Mouse (Mus musculus) limb, embryonic 11.5 days (tissue): ENCODE data around the gene Dffb. TPM values are rescaled to one million over a fixed set of nuclear protein-coding genes. Genes with fewer than 3 reads are reported as not detected.
A peak's percentile ranks its signal among the peaks of the same experiment; 100 is the strongest.

ENCODE experiments used
- ATAC-seq: fragments of 200-750 bp; cut with Nextera tagmentation; 2 replicates; pipeline ENCODE4 v1.8.0; 2017; ENCODE audit warnings: low read depth; ENCODE audit not compliant: insufficient number of reproducible peaks, low FRiP score, low TSS enrichment
- DNase-seq: peaks from one replicate; pipeline ENCODE4 v3.0.0-alpha.2; 2015; ENCODE audit warnings: low spot score
- H3K27ac ChIP-seq: fragments of 300-500 bp; sonication (generic); replicated peaks from 2 replicates; pipeline ENCODE4 v1.5.1; 2014; ENCODE audit warnings: low read depth, mild to moderate bottlenecking, low read length
- H3K27me3 ChIP-seq: fragments of 300-500 bp; sonication (generic); 2 replicates; pipeline ENCODE4 v1.6.1; 2014; ENCODE audit warnings: mild to moderate bottlenecking, low read length, mixed read lengths; ENCODE audit not compliant: control insufficient read depth, insufficient read depth
- H3K36me3 ChIP-seq: fragments of 300-500 bp; sonication (generic); 2 replicates; pipeline ENCODE4 v1.6.1; 2014; ENCODE audit warnings: mild to moderate bottlenecking, low read length, moderate library complexity, mixed read lengths; ENCODE audit not compliant: control insufficient read depth, insufficient read depth
- H3K4me1 ChIP-seq: fragments of 300-500 bp; sonication (generic); 2 replicates; pipeline ENCODE4 v1.6.1; 2014; ENCODE audit warnings: low read length, mixed read lengths; ENCODE audit not compliant: control insufficient read depth, insufficient read depth
- H3K4me2 ChIP-seq: fragments of 300-500 bp; sonication (generic); 2 replicates; pipeline ENCODE4 v1.6.1; 2014; ENCODE audit warnings: low read depth, mild to moderate bottlenecking, moderate library complexity; ENCODE audit not compliant: severe bottlenecking
- H3K4me3 ChIP-seq: fragments of 300-500 bp; sonication (generic); 2 replicates; pipeline ENCODE4 v1.5.1; 2014; ENCODE audit warnings: low read depth, low read length
- H3K9ac ChIP-seq: fragments of 300-500 bp; sonication (generic); 2 replicates; pipeline ENCODE4 v1.6.1; 2014; ENCODE audit warnings: mild to moderate bottlenecking, low read length
- H3K9me3 ChIP-seq: fragments of 300-500 bp; sonication (generic); 2 replicates; pipeline ENCODE4 v1.6.1; 2016; ENCODE audit warnings: low read length; ENCODE audit not compliant: control insufficient read depth
- WGBS: fragments of 180-500 bp; shearing (Covaris S2); extraction: QIAGEN DNeasy Blood & Tissue Kit; methylation state at CpG from one replicate; pipeline ENCODE4 v1.1.7; 2014; 5-methylcytosine and 5-hydroxymethylcytosine counted together
- polyA plus RNA-seq: library from polyadenylated mRNA; unstranded; fragments of >200 nt; fragmentation: Nextera tagmentation; extraction: Ambion mirVana; gene quantifications from 2 replicates; pipeline ENCODE4 v1.2.1, GENCODE M21; 2014

Gene Dffb
- polyA plus RNA-seq, 1 experiment from 2014 or later = 14.1 TPM

- no peaks in the 10 kb centered on the region for H3K9me3 ChIP-seq
- no peak for ATAC-seq
- H3K27me3 ChIP-seq = no peaks in the 10 kb centered on the region
- H3K27ac ChIP-seq = no peak overlapping the region
- H3K4me3 ChIP-seq = no peak overlapping the region
- H3K9ac ChIP-seq = no peak overlapping the region
- H3K36me3 ChIP-seq = peaks cover 16% of the 10 kb centered on the region; the same call in 1 of the 2 replicates
- WGBS = 97% methylated on average over 11 of the region's 11 CpGs
- peaks cover 4% of the 10 kb centered on the region; the same call in 1 of the 2 replicates for H3K4me1 ChIP-seq
- H3K4me2 ChIP-seq = no peak overlapping the region
- no peak for DNase-seq
Measured at GRCm38 (mm10) chr4:153980470-153980869, 5.5 kb upstream of the Dffb start.

- Histone ChIP-seq H3K27ac (no peak overlapping the region), H3K4me3 (no peak overlapping the region), H3K36me3 (peaks cover 5% of the 10 kb centered on the region; the same call in 1 of the 2 replicates), H3K4me2 (no peak overlapping the region), H3K9ac (no peak overlapping the region), H3K9me3 (no peaks in the 10 kb centered on the region), H3K27me3 (no peaks in the 10 kb centered on the region), H3K4me1 (peaks cover 4% of the 10 kb centered on the region; the same call in 1 of the 2 replicates)
- ATAC-seq = no peak
- WGBS = 95% methylated on average over 10 of the region's 10 CpGs
- no peak for DNase-seq
Measured at GRCm38 (mm10) chr4:153979243-153979642, 4.3 kb upstream of the Dffb start.

- no peak for ATAC-seq
- DNase-seq = no peak
- Histone ChIP-seq H3K27me3 (no peaks in the 10 kb centered on the region), H3K9me3 (no peaks in the 10 kb centered on the region), H3K4me3 (peak overlapping the region; percentile 69), H3K9ac (peak overlapping the region; percentile 44; the same call in 1 of the 2 replicates), H3K4me1 (peaks cover 4% of the 10 kb centered on the region; the same call in 1 of the 2 replicates), H3K27ac (no peak overlapping the region), H3K4me2 (peak overlapping the region; percentile 92), H3K36me3 (peaks cover 3% of the 10 kb centered on the region; the same call in 1 of the 2 replicates)
- 51% methylated on average over 6 of the region's 6 CpGs for WGBS
Measured at GRCm38 (mm10) chr4:153975768-153976167, 842 bp upstream of the Dffb start.

GRCm38 (mm10) chr4:153975292-153975662 is 351 bp upstream of the Dffb start:
- Histone ChIP-seq H3K4me1 (peaks cover 4% of the 10 kb centered on the region; the same call in 1 of the 2 replicates), H3K9ac (peak overlapping the region; percentile 73), H3K9me3 (no peaks in the 10 kb centered on the region), H3K27ac (no peak overlapping the region), H3K4me2 (peak overlapping the region; percentile 92), H3K27me3 (no peaks in the 10 kb centered on the region), H3K4me3 (peak overlapping the region; percentile 69), H3K36me3 (peaks cover 3% of the 10 kb centered on the region; the same call in 1 of the 2 replicates)
- ATAC-seq (peak; percentile 69), DNase-seq (no peak)
- WGBS = under 1% methylated on average over 32 of the region's 33 CpGs

- H3K36me3 ChIP-seq = peaks cover 12% of the 10 kb centered on the region
- no peak overlapping the region for H3K27ac ChIP-seq
- DNase-seq = no peak
- H3K4me1 ChIP-seq = no peaks in the 10 kb centered on the region
- no peak for ATAC-seq
- H3K4me3 ChIP-seq = no peak overlapping the region
- WGBS = 87% methylated on average over 2 of the region's 2 CpGs
- H3K9me3 ChIP-seq = no peaks in the 10 kb centered on the region
- H3K27me3 ChIP-seq = no peaks in the 10 kb centered on the region
- H3K4me2 ChIP-seq = no peak overlapping the region
- H3K9ac ChIP-seq = no peak overlapping the region
Measured at GRCm38 (mm10) chr4:153968063-153968462, 6.9 kb downstream of the Dffb start.

GRCm38 (mm10) chr4:153967556-153967955 is 7.4 kb downstream of the Dffb start:
- DNase-seq = no peak
- no peaks in the 10 kb centered on the region for H3K27me3 ChIP-seq
- H3K27ac ChIP-seq = no peak overlapping the region
- H3K36me3 ChIP-seq = peaks cover 12% of the 10 kb centered on the region
- H3K4me1 ChIP-seq = no peaks in the 10 kb centered on the region
- ATAC-seq = no peak
- H3K9ac ChIP-seq = no peak overlapping the region
- H3K9me3 ChIP-seq = no peaks in the 10 kb centered on the region
- no peak overlapping the region for H3K4me2 ChIP-seq
- WGBS = 87% methylated on average over 2 of the region's 2 CpGs
- no peak overlapping the region for H3K4me3 ChIP-seq

GRCm38 (mm10) chr4:153966651-153967050 is 8.3 kb downstream of the Dffb start:
- Histone ChIP-seq H3K4me1 (no peaks in the 10 kb centered on the region), H3K4me2 (no peak overlapping the region), H3K9ac (no peak overlapping the region), H3K27ac (no peak overlapping the region), H3K4me3 (no peak overlapping the region), H3K27me3 (no peaks in the 10 kb centered on the region), H3K9me3 (no peaks in the 10 kb centered on the region), H3K36me3 (peaks cover 14% of the 10 kb centered on the region)
- DNase-seq (no peak), ATAC-seq (no peak)
- WGBS = 92% methylated on average over 5 of the region's 5 CpGs

GRCm38 (mm10) chr4:153962631-153963030 is 12.3 kb downstream of the Dffb start:
- H3K4me2 ChIP-seq = no peak overlapping the region
- WGBS = 89% methylated on average over 7 of the region's 7 CpGs
- no peak overlapping the region for H3K9ac ChIP-seq

More at GRCm38 (mm10) chr4:153962631-153963030, 12.3 kb downstream of the Dffb start:
- DNase-seq (no peak), ATAC-seq (no peak)
- Histone ChIP-seq H3K27ac (no peak overlapping the region), H3K9me3 (no peaks in the 10 kb centered on the region), H3K36me3 (peaks cover 22% of the 10 kb centered on the region), H3K27me3 (no peaks in the 10 kb centered on the region), H3K4me1 (peaks cover 7% of the 10 kb centered on the region; the same call in 1 of the 2 replicates), H3K4me3 (no peak overlapping the region)
